Mouse (Mus musculus): ENCODE results near the gene Plcb2.

Plcb2 gene

DNA sequence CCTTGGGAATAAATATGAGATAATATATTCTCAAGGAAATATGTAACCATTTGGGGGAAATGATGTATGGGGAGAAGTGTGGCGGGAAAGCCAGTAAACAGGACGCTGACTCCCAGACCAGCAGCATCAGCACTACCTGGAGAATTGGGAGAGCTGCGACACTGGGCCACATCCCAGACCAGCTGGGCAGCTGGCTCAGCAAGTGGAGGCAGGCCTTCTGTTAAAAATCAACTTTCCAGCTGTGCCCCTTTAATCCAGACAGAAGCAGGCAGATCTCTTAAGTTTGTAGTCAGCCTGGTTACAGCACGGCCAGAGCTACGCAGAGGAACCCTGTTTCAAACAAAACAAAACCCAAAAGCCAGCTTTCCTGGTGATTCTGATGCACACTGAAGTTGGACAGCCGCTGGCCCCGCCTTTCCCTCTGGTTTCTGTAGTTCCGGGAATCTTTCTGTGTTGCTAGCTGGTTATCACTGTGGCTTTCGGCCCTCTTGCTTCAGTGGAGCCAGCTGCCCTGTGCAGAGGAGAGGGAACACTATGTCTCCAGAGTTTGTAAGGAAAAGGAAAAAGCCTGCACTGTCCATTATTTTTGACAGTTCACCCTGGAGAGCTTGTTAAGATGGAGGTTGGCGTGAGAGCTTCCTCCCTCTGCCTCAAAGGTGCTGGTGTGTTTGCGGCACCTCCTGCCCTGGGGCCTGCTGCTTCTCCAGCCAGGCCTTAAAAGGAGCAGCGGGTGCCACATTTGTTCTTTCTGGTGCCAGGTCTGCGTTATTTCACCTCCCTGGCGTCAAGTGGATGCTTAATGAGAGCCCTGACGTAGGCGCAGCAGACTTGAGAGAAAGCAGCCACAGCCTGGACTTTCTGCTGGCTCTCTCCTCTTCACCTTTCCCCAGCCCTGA is 23.9 kb upstream of the Plcb2 start:
- DNase-seq (ENCODE audit: low spot score in 2 of 2) = no peak

DNA sequence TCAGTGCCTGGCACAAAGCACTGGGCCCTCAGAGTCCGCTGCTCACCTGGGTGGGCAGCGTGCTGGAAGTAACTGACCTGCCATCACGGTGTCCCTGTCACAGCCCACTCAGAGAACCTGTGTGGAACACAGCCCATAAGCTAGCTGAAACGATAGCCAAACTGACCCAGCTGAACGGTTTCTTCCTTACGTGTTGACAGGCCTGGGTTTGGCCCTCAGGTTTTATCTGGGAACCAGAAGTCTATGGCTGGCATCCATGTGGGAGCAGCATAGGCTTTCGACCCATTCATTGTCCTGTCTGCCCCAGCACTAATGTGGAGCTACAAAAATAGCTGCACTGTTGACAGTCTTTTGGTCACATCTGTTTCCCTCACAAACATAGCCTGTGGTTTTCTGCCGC is 22.2 kb upstream of the Plcb2 start:
- DNase-seq (ENCODE audit: low spot score in 2 of 2) = no peak

DNA sequence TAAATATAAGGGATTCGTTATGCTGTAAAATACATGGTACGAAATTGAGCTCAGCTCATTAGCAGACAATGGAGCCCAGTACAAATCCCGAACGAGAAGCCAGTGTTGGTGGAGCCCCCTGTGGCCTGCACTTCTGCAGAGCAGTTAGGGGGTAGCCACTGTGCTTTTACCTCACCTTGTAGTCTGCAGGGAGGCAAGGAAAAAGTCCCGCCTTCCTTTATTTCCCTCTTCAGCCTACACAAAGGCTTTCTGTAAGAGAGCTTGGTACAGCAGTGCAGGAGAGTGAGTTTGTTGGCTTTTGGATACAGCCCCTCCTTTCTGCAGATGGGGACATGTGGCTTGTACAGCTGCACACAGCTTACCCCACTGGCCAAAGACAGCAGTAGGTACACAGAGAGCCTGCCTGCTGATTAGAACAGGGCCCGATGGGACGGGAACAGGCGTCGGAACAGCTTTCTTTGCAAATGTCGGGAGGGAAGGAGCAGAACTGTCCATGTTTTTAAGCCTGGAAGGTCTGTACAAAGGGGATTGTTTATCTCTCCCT is 21.2 kb upstream of the Plcb2 start:
- DNase-seq (ENCODE audit: low spot score in 2 of 2) = no peak

DNA sequence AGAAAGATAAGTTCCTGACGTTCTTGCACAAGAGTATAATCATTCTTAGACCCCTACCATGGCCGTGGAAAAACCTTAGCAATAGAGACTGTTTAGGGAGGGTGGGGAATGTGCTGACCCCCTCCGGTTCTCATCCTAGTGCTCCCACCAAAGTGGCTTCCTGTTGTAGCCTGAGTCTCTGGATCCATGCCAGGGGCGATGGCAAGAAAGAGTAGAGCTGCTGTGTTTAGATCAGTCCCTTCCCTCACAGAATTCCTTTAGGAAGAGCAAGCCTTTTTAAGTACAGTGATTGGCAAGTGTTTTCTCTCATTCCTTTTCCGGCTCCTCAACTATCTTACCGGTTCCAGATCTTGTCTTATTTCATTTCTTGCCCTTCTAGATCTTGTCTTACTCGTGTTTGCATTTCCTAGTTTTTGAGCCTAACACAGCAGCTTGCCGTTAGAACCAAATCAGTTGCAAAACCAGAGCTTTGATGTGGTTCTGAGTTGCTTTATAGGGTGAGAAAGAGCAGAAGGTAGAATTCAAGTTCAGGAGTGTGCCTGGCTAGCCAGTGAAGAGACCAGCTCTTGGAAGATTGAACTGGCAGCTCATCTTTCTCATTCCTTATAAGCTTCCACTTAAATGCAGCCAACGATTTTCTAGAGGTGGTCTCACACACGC is 19.2 kb upstream of the Plcb2 start:
- no peak for DNase-seq (ENCODE audit: low spot score in 2 of 2)

DNA sequence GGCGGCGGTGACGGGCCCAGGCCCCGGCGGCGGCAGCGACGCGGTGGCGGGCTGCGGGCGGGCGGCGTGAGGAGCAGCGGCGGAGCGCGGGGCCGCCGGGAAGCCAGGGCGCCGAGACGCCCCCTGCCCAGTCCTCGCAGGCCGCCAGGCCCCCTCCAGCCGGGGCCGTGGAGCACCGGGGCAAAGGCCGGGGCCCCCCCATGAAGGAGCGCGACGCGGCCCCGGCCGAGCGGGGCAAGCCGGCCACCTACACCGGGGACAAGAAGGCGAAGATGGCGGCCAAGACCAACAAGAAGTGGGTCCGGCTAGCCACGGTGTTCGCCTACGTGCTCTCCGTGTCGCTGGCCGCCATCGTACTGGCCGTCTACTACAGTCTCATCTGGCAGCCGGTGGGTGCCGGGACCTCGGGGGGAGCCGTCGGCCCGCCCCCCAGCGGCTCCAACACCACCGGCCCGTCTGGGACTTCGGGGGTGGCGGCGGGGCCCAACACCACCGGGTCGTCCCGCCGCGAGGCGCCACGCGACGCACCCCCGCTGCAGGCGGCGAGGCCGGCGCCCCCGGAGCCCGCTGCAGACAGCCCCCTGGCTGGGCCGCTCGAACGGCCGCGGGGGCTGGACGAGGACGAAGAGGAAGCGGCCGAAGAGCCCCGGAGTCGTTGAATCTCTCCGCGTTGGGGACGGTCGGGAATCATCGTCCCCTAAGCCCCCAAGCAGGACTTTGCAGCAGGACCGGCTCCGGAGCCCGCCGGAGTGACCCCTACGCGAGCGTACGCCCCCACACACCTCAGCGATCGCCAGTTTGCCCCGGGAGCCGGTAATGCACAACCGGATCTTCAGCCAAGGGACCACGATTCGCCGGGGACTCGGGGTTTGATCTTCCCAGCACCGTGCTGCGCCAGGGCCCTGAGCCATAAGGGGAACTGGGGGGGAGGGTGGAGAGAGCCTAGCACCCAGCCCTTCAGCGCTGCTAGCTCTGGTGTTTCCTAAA is 18.0 kb upstream of the Plcb2 start:
- DNase-seq (ENCODE audit: low spot score in 2 of 2) = no peak

DNA sequence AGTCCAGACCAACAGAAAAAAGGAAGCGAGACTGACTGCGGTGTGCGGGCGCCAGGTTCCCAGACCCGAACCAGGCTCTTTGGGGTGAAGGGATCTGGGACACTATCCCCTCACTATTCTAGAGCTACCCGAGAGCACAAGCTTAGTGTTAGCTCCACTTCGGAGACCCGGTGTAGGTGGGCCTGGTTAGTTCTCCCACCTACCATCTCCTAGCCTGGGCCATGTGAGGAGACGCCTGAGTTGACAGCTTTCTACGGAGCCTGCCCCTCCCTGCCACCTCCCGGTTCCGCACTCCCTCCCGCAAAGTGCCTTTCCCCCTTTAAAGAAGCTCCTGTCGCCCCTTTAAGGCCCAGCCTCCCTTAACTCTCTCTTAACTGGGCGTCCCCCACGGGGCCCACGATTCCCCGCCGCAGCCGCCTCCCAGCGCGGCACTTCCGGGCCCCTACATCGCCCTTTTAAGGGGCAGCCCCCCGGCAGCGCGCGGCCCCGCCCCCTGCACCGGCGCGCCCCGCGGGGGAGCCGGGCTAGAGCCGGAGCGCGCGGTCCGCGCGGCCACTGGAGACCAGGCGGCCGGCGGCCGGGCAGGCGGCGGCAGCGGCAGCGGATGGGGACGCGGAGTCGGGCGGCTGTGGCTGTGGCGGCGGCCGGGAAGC is 17.1 kb upstream of the Plcb2 start, which contains the start of gene Inafm2:
Gene Inafm2 (plus strand): TSS at position 527 of the 653 bp plus-strand sequence.
- peak; percentile 83 to 87 for DNase-seq (ENCODE audit: low spot score in 2 of 2)

DNA sequence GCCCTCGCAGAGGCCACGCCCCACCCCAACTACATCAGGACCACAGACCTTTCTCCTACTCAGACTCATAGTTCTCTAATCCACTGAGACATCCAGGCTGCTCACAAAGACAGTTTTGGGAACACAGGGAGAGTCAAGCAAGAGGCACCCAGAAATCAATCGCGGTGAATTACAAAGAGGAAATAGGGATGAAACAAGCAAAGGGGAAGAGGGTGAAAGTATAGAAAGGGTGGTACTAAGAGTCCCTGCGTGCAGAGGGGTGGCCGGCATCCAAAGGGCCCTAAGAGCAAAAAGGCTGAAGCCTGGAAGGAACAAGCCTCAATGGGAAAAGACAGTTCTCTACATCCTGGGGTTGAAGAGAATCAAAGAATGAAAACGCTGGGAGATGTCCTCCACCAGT is 16.4 kb upstream of the Plcb2 start:
- no peak for DNase-seq (ENCODE audit: low spot score in 2 of 2)

DNA sequence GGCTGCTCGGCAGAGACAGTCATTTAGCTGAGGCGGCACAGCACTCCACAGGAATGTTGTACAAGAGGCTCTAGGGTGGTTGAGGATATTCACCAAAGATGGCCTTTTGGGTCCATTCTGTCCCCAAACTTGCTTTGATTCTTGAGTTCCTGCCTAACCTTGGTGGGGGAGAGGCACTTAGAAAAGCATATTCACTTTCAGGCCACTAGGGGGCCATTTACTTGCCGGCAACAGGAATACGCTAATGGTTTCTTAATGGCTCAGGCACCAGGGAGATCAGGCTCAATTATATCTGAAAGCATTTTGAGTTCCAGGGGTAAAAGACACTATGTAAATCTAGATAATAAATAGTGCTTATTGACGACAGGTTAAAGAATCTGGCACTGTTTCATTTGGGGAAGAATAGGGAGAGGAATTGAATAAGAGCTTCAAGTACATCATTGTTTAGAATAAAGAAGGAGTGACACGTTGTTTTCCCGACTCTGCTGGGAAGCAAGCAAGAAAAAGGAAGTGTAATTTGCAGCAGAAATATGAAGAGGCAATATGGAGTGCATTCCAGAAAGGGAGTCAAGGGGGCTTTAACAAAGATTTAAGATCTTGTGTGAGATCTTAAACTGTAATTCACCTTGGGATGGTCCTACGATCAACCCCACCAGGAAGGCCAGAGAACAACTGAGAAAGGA is 15.2 kb upstream of the Plcb2 start:
- no peak for DNase-seq (ENCODE audit: low spot score in 2 of 2)

DNA sequence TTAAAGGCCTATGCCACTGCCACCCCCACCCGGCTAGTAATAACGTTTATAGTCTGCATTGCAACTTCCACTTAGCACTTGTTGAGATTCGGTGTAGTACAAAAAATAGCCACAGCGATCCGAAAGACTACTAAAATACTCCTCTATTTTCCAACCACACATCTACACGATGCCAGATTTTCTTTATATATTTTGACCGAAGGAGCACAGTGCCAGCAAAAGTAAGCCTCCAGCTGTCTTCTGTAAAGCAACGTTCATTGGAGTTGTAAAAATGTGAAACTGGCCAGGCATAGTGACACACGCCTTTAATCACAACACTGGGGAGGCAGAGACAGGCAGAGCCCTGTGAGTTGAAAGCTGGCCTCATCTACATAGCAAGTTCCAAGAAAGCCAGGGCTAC is 12.9 kb upstream of the Plcb2 start:
- no peak for DNase-seq (ENCODE audit: low spot score in 2 of 2)

DNA sequence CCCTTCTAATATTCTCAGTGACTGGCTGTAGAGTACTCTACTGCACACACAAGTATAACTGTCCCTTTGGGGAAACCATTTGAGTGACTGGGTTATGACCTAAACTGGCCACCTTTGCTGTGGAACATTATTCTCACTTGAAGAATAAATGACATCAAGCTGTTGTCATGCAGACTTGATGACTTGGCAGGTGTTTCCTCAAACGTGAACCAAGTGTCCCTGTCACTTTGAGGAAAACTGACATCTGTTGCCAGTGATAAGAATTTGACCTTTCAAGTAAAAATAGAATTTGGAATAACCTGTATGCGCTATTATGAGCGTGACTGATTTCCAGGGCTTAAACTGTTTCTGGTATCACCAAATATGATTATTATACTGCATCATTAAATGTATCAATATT is 12.1 kb upstream of the Plcb2 start:
- DNase-seq (ENCODE audit: low spot score in 2 of 2) = no peak

DNA sequence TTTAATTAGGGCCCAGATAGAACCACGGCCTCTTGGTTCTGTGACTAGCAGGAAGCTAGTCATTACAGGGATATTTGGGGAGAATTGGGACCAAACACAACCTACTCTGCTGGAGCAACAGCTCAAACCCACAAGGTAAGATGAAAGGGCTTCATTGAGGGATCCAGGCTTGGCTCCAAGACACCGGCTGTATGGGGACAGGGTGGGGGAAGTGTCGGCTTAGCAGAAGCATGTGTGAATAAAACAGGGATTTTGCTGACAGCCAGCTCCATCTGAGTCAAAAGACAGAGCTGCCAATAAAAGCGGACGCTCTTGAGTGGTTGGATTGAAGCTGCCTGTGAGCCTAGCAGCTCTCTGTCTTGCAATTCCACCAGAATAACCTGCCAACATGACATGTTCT is 5.1 kb upstream of the Plcb2 start:
- no peak for DNase-seq (ENCODE audit: low spot score in 2 of 2)

DNA sequence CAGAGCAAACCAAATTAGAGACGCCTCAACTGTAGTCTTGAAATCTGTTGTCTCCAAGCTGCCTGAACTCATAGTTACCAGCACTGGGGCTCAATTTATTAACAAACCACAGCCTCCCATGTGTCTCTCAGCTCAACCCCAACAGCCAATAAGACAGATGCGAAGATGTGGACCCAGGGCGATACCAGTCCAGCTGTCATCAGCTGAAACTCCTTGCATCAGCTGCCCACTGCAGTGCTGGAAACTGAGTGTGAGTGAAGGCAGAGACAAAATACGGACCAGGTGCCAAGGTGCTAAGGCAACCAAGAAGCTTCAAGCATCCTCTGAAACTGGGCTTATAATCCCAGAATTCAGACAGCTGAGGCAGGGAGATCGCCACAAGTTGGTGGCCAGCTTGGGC is 3.7 kb upstream of the Plcb2 start:
- no peak for DNase-seq (ENCODE audit: low spot score in 2 of 2)

DNA sequence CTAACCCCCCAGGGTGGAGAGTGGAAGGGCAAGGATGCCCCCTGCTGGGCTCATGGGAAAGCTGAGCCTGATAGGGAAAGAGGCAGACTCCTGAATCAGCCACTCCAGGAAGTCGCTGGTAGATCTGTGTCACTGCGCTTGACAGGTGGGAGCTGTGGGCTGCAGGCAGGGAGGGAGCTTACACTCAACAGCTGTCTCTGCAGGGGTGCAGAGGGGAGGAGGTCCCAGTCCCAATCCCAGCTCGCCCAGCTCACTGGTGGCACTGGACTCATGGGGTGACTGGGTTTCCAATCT is 2.3 kb upstream of the Plcb2 start:
- DNase-seq (ENCODE audit: low spot score in 2 of 2) = no peak

DNA sequence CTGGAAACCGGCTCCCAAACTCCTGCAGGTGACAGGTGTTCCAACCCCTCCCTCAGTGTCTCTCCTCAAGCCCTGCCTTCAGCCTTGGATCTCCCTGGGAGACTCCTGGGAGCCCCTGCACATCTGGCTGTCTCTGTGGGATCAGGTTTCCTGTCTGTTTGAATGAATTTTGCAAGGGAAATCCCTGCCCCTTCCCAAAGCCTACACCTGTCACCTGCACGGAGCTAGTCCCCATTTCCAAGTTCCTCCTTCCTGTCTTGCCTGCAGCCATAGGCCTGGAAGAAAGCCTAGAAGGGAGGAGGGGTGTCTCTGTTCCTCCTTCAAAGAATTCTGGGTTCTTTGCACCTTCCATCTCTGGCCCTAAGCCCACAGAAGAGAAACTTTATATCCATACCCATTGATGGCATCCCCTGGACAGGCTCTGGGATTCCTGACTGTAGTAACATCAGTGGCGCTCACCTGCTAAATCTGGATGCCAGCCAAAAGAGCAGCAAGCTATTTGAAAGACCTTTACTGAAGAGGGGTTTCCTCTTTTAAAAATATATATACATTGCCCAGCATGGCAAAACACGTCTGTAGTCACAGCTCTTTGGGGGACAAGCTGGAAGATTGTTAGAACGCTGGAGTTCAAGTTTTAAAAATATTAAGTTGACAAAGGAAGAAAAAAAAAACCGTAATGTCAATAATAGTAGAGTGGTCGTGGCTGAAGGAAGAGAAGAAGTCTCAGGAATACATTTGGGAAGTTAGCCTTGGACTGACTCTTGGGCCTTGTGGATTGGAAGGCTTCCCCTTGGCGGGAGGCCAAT is 1.8 kb upstream of the Plcb2 start:
- DNase-seq (ENCODE audit: low spot score in 2 of 2) = no peak

DNA sequence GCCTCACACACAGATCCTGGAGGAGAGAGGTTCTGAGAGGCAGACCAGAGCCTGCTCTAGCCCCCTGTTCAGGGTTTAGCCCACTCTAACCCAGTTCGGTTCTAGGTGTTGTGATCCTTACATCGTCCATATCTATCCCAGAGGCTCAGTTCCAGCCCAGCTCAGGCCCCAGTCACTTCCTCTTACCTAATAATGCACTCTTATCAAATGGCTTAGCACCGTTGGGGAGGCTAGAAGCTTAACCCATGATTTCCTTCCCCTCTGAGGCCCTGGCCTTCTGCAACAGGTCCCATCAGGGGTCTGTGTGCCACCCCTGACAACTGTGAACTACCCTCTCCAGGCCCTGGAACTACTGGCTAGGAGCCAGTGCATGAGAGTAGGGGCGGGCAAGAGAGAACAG is 956 bp upstream of the Plcb2 start:
- no peak for DNase-seq (ENCODE audit: low spot score in 2 of 2)

DNA sequence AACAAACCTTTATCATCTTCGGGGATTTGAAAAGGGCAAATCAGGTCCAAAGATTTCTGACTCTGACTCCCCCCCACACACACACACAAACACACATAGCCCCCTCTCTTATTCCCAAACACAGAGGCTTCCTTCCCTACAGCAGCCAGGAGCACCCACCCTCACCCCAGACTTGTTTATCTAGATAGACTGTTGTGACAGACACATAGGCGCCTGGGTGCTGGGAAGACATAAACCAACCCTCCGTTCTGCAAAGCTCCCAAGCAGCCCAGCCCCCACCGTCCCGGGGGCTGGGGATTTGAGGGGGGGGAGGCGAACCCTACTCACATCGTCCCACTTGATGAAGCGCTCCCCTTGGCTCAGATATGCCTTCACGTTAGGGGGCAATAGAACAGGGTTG is 327 bp downstream of the Plcb2 start:
- no peak for DNase-seq (ENCODE audit: low spot score in 2 of 2)

DNA sequence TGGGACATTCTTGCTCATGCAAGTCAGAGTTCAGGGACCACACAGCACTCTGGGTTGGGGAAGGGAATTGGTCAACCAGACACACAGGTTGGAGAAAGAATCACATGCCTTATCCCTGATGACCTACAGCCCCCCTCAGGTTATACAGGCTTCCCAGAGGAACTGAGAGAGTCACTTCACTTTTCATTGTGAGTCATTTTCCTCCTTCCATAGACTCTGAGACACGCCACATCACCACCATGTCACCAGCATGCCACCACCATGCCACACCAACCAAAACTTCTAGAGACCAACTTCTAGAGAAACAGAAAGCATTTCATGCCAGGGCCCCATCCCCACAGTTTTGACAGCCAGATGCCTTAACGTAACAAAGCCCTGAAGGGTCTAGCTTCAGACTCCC is 1.4 kb downstream of the Plcb2 start:
- DNase-seq (ENCODE audit: low spot score in 2 of 2) = no peak

DNA sequence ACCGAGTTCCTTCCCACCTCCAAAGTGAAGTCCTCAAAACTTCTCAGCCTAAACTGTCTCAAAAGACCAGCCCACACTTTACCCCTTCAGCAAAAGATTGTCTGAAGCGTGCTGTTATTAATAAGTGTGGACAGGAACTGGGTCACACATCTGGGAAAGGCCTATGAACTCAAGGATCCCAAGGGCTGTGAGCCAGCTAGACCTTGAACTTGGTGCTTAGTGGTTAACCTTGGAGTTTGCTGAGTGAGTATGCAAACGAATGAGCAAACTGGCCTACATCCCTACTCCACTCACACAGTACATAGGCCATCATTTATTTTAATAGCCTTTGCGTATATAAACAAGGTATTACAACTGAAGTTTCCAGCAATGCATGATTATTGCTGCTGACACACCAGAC is 2.7 kb downstream of the Plcb2 start:
- DNase-seq (ENCODE audit: low spot score in 2 of 2) = no peak

DNA sequence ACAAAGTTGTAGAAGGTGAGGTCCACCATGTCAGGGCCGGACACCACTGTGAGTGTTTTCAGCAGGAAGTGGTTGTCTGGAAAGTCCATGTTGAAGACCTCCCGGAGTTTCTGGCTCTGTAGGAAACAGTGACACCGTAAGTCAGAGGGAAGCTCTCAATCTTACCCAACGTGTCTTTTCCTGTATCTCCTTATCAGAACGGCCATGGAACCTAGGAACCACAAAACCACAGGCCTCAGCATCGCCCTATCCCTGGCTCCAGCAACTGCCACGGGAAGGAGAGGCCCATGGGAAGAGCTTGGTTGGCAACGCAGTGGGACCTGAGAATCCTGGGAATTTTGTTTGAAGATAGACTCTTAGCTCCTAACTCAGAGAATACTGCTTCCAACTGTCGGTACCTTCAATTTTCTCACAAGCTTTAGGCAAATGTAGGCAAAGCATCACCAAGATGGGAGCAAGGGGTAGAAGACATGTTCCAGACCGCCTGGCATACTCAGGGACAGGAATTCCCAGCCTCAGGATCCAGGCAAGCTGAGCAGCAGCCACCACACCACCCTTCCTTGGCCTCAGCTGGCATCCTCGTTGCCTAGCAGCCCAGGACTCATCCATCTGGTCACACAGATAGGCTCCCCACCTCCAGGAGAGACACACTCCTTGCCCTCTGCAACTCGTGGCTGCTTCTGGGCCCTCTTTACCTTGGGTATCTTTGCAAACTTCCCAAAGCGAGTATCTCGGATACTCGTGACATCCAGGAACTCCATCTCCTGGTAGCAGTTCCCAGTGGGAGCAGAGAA is 4.3 kb downstream of the Plcb2 start:
- no peak for DNase-seq (ENCODE audit: low spot score in 2 of 2)
